Mouse (Mus musculus) neural tube, embryonic 14.5 days (tissue): ENCODE results near the gene Mgmt. TPM values are rescaled to one million over a fixed set of nuclear protein-coding genes. Genes with fewer than 3 reads are reported as not detected.

ENCODE experiments used
- ATAC-seq: fragments of 200-750 bp; cut with Nextera tagmentation; 2 replicates; pipeline ENCODE4 v1.8.0; 2017; ENCODE audit warnings: low read depth, mild to moderate bottlenecking, moderate TSS enrichment, moderate library complexity
- H3K27ac ChIP-seq: fragments of 300-500 bp; sonication (generic); 2 replicates; pipeline ENCODE4 v1.5.1; 2014; ENCODE audit warnings: low read depth, mild to moderate bottlenecking, control low read depth, low read length, moderate library complexity, mixed read lengths
- H3K27me3 ChIP-seq: fragments of 300-500 bp; sonication (generic); 2 replicates; pipeline ENCODE4 v1.6.1; 2014; ENCODE audit warnings: low read length; ENCODE audit not compliant: control insufficient read depth, insufficient read depth
- H3K36me3 ChIP-seq: fragments of 300-500 bp; sonication (generic); 2 replicates; pipeline ENCODE4 v1.6.1; 2014; ENCODE audit warnings: low read length, mixed read lengths; ENCODE audit not compliant: control insufficient read depth, insufficient read depth
- H3K4me1 ChIP-seq: fragments of 300-500 bp; sonication (generic); 2 replicates; pipeline ENCODE4 v1.6.1; 2014; ENCODE audit warnings: low read length; ENCODE audit not compliant: control insufficient read depth, insufficient read depth
- H3K4me2 ChIP-seq: fragments of 300-500 bp; sonication (generic); 2 replicates; pipeline ENCODE4 v1.6.1; 2014; ENCODE audit warnings: mild to moderate bottlenecking, low read depth, low read length, control low read depth
- H3K4me3 ChIP-seq: fragments of 300-500 bp; sonication (generic); 2 replicates; pipeline ENCODE4 v1.5.1; 2014; ENCODE audit warnings: low read depth, low read length, control low read depth, mixed read lengths
- H3K9ac ChIP-seq: fragments of 300-500 bp; sonication (generic); replicated peaks from 2 replicates; pipeline ENCODE4 v1.6.1; 2014; ENCODE audit warnings: low read depth, mild to moderate bottlenecking, control low read depth, low read length, mixed read lengths
- H3K9me3 ChIP-seq: fragments of 300-500 bp; sonication (generic); 2 replicates; pipeline ENCODE4 v1.6.1; 2016; ENCODE audit warnings: low read length; ENCODE audit not compliant: control insufficient read depth
- WGBS: fragments of 180-500 bp; shearing (Covaris S2); extraction: QIAGEN DNeasy Blood & Tissue Kit; methylation state at CpG from one replicate; pipeline ENCODE4 v1.1.7; 2014; 5-methylcytosine and 5-hydroxymethylcytosine counted together
- polyA plus RNA-seq: library from polyadenylated mRNA; unstranded; fragments of >200 nt; fragmentation: Nextera tagmentation; extraction: Ambion mirVana; gene quantifications from 2 replicates; pipeline ENCODE4 v1.2.1, GENCODE M21; 2014

Gene Mgmt
- polyA plus RNA-seq, 1 experiment from 2014 or later: 0.90 TPM

DNA sequence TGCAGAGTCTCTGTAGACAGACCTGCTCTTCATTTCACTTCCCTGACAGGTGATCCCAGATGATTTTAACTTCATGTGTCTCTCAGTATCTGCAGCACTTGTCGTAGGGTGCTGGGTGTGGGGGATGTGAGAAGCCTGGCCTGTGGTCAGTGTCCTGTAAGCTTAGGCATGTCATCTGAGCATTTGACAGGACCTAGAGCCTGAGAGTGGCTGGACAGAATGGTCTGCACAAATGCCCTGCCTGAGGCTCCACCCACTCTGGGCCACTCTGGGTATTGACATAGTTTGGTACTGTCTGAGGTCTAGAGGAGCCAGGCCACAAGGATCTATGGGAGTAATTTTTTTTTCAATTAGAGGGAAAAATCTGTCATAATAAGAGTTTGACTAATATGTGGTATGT, 942 bp downstream of the Mgmt start:
- no peak overlapping the region for H3K9ac ChIP-seq
- no peak for ATAC-seq
- H3K27ac ChIP-seq: no peak overlapping the region
- H3K4me3 ChIP-seq: no peak overlapping the region
- no peaks in the 10 kb centered on the region for H3K36me3 ChIP-seq
- no peaks in the 10 kb centered on the region for H3K27me3 ChIP-seq
- no peaks in the 10 kb centered on the region for H3K9me3 ChIP-seq
- WGBS: 100% methylated on average over 1 of the region's 1 CpGs
- no peaks in the 10 kb centered on the region for H3K4me1 ChIP-seq
- H3K4me2 ChIP-seq: no peak overlapping the region

DNA sequence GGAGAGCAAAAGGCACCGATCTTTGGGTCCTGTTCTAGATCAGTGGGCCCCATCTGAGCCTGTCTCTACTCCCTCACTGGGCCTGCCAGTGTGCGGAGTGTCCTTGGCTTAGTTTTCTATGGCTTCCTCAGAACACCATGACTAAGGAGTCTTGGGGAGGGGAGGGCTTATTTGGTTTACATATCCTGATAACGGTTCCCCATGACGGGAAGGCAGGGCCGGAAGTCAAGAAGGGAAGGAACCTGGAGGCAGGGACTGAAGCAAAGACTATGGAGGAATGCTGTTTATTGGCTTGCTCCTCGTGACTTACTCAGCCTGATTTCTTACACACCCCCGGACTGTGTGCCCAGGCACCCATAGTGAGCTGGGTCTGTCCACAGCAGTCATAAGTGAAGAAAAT, 1.4 kb downstream of the Mgmt start:
- H3K9me3 ChIP-seq: no peaks in the 10 kb centered on the region
- no peaks in the 10 kb centered on the region for H3K36me3 ChIP-seq
- no peak overlapping the region for H3K27ac ChIP-seq
- ATAC-seq: no peak
- WGBS: 95% methylated on average over 7 of the region's 7 CpGs
- no peak overlapping the region for H3K4me2 ChIP-seq
- no peaks in the 10 kb centered on the region for H3K27me3 ChIP-seq
- no peak overlapping the region for H3K9ac ChIP-seq
- no peaks in the 10 kb centered on the region for H3K4me1 ChIP-seq
- H3K4me3 ChIP-seq: no peak overlapping the region

DNA sequence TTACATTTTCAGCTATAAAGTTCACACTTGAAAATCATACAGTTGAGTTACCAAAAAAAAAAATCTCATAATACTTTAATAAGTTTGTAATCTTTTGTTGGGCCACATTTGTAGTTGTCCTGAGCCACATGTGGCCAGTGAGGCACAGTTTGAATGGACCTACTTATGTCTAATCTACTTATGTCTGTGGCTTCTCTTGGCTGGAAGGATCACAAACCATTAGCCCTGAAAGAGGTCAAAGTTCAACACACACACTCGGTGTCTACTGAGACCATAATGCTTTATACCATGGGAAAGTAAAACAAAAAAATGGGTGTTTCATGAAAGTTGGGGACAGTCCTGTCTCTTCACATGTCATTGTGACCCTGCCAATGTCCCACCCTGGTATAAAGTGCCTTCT, 3.1 kb downstream of the Mgmt start:
- H3K36me3 ChIP-seq: no peaks in the 10 kb centered on the region
- no peak overlapping the region for H3K4me2 ChIP-seq
- no peaks in the 10 kb centered on the region for H3K4me1 ChIP-seq
- H3K9ac ChIP-seq: no peak overlapping the region
- 65% methylated on average over 1 of the region's 1 CpGs for WGBS
- H3K27ac ChIP-seq: no peak overlapping the region
- H3K4me3 ChIP-seq: no peak overlapping the region
- no peak for ATAC-seq
- H3K9me3 ChIP-seq: no peaks in the 10 kb centered on the region
- no peaks in the 10 kb centered on the region for H3K27me3 ChIP-seq

DNA sequence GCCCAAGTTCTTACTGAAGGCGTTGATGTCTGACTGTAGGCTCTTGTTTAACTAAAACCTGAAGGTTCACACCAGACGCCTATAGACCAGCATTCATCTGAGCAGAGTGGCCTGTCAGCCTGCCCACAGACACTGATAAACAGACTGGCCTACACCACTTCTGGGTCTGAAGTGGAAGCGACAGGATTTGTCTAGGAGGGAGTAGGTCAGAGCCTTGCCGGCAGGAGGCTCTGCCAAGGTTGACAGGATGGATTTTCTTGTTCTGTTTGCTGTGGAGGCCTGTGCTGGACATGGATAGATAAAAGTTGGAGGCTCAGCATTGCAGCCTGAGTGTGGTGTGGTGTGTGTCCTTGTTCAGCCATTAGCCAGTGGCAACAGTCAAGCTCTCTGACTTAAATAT, 3.6 kb downstream of the Mgmt start:
- Histone ChIP-seq H3K9ac (no peak overlapping the region), H3K36me3 (no peaks in the 10 kb centered on the region), H3K4me2 (no peak overlapping the region), H3K9me3 (no peaks in the 10 kb centered on the region), H3K27me3 (no peaks in the 10 kb centered on the region), H3K27ac (no peak overlapping the region), H3K4me3 (no peak overlapping the region), H3K4me1 (no peaks in the 10 kb centered on the region)
- ATAC-seq: no peak
- 89% methylated on average over 4 of the region's 4 CpGs for WGBS

DNA sequence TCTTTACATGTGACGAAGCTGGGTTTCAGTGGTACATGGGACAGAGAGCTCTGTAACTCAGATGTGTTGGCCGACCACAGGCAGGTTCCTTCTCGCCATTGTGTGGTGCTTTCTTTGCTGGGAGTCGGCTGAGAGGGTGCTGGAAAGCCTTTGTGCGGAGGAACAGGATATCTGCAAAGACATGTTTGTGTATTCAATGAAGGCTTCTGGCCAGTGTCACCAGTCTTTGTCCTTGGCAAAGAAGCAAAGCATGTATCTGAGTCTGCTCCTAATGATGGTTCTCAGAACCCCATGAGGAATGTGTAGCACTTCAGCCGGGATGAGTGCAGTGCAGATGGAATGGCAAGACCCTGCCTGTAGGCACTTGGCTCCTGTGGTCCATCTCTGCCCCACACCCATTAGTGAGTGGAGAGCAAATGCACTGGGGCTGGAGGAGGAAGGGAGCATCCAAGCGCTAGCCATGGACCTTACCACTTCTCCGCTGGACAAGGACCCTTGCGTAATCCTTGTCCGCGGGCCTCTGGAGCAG, 14.3 kb downstream of the Mgmt start:
- H3K4me1 ChIP-seq: no peaks in the 10 kb centered on the region
- no peak overlapping the region for H3K27ac ChIP-seq
- H3K4me2 ChIP-seq: no peak overlapping the region
- no peak overlapping the region for H3K4me3 ChIP-seq
- no peaks in the 10 kb centered on the region for H3K27me3 ChIP-seq
- no peak overlapping the region for H3K9ac ChIP-seq
- no peaks in the 10 kb centered on the region for H3K9me3 ChIP-seq
- H3K36me3 ChIP-seq: no peaks in the 10 kb centered on the region
- WGBS: 95% methylated on average over 11 of the region's 11 CpGs
- no peak for ATAC-seq

DNA sequence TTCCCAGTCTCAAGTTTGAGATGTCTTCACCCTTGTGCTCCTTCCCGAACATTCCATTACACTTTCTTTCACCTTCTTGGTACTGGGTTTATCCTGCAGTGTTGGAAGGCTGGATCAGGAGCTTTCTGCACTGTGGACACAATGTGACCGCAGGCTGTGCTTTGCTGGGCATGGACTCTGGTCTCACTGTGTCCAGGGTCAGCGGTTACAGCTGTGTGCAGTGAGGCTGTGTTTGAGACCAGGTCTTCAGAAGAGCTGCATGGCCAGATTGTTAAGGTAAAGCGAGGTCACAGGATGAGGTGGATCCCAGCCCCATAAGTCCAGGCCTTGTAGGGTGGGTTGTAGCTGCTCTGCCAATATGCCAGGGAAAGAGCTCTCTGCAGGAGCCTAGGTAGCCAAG, 18.5 kb downstream of the Mgmt start:
- WGBS: 95% methylated on average over 4 of the region's 4 CpGs
- Histone ChIP-seq H3K36me3 (no peaks in the 10 kb centered on the region), H3K4me2 (no peak overlapping the region), H3K27me3 (no peaks in the 10 kb centered on the region), H3K9ac (no peak overlapping the region), H3K27ac (no peak overlapping the region), H3K4me3 (no peak overlapping the region), H3K4me1 (peaks cover 3% of the 10 kb centered on the region; the same call in 1 of the 2 replicates), H3K9me3 (no peaks in the 10 kb centered on the region)
- ATAC-seq: no peak

DNA sequence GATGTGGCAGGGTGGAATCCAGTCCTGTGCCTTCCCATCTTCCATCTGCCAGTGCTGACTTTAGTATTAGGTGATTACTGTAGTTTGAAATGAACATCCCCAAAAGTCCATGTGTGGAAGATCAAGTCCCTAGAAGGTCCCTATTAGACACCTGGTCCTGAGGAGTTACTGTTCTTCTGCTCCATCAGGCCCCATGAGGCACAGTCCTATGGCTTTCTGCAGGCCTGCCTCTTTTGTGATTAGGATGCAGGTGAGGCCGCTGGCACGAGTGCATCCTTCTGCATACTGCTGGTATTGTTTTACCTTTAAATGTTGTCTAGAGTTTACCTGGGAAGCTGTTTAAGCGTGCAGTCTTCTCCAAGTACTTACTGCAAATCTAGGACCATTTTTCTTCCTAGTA, 21.6 kb downstream of the Mgmt start:
- Histone ChIP-seq H3K4me3 (no peak overlapping the region), H3K36me3 (no peaks in the 10 kb centered on the region), H3K27ac (no peak overlapping the region), H3K4me1 (peaks cover 3% of the 10 kb centered on the region; the same call in 1 of the 2 replicates), H3K9ac (no peak overlapping the region), H3K27me3 (no peaks in the 10 kb centered on the region), H3K4me2 (no peak overlapping the region), H3K9me3 (no peaks in the 10 kb centered on the region)
- WGBS: 92% methylated on average over 3 of the region's 3 CpGs
- ATAC-seq: no peak

DNA sequence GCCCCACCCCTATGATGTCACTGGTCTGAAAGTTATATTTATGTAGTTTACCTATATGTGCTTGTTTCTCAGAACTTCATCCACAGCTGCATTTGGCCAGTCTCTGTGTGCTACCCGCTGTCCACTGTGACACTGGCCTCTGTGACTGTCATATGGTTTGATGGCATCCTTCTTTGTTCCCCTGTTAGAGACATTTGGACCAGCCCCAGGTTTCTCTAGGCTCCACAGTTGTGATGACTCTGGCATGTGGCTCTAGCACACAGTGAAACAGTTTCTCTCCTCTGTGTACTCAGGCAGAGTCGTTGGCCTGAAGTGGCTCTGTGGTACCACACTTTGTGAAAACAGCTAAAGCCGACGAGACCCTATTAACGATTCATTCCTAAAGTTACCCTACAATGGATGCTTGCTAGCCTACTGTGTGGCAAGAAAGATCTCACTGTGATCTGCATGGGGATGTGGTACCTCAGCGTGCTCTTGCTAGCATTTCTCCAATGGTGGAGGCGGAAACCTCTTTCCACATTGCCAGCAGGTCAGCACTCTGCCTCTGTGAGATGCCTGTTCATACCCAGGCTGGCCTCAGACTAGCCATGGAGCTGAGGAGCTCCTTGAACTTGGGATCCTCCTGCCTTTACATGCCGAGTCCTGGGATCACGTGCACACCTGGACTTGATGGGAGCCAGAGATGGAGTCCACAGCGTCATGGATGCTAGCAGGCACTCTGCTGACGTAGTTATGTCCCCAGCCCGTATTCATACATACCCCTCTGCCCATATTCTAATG, 26.8 kb downstream of the Mgmt start:
- H3K27ac ChIP-seq: no peak overlapping the region
- H3K9ac ChIP-seq: no peak overlapping the region
- no peak overlapping the region for H3K4me3 ChIP-seq
- no peaks in the 10 kb centered on the region for H3K27me3 ChIP-seq
- H3K9me3 ChIP-seq: no peaks in the 10 kb centered on the region
- H3K4me2 ChIP-seq: no peak overlapping the region
- WGBS: 91% methylated on average over 12 of the region's 12 CpGs
- peaks cover 3% of the 10 kb centered on the region; the same call in 1 of the 2 replicates for H3K4me1 ChIP-seq
- no peaks in the 10 kb centered on the region for H3K36me3 ChIP-seq
- ATAC-seq: no peak

DNA sequence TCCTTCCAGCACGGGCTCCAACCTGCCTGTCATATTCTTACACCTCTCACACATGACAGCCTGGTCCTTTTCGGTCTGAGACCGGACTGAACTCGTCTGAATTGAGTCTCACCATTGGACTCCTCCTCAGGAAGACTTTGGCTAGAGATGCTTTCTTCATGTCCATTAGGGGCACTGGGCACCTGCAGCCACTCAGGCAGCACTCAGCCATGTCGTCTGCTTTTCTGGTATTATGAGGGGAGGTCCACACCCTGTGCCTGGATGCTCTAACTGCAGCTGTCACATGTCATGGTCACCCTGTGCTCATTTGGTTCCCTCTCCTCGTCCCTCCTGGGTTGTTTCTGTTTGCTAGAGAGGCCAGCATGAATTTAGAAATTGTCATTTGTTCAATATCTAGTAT, 27.8 kb downstream of the Mgmt start:
- Histone ChIP-seq H3K4me1 (peaks cover 6% of the 10 kb centered on the region; the same call in 1 of the 2 replicates), H3K9me3 (no peaks in the 10 kb centered on the region), H3K27ac (no peak overlapping the region), H3K36me3 (no peaks in the 10 kb centered on the region), H3K4me2 (no peak overlapping the region), H3K9ac (no peak overlapping the region), H3K27me3 (no peaks in the 10 kb centered on the region), H3K4me3 (no peak overlapping the region)
- ATAC-seq: no peak
- whole genome bisulfite sequencing: 85% methylated on average over 6 of the region's 6 CpGs
